Mouse (Mus musculus) fibroblast of lung, adult 2 months (primary cell): ENCODE measurements around the gene Crlf1.

Experiments used
- DNase-seq: peaks from one replicate; pipeline ENCODE4 v3.0.0-alpha.2; 2011; ENCODE audit warnings: low read depth

The Crlf1 gene

GRCm38 (mm10) chr8:70551558-70552161, 58.7 kb downstream of the Crlf1 start:
- no peak for DNase-seq

DNA sequence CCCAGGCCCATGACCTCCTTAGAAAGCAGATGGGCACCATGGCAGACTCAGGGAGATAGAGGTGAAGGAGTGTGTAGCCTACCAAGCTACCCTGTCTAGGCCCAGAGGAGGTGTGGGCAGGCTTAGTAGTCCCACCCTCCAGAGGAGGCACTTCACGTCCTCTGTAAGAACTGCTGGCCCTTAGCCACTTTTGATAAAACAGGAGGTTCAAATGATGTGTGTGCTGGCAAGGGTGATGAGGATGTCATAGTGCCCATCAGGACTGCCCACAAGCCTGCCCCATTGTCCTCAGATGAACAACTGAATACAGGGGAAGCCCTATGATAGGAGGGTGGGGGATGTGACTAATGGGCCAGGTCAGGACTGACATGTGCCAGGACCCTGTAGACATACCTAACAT, 59.9 kb downstream of the Crlf1 start:
- no peak for DNase-seq
